Mouse (Mus musculus): ENCODE data around the gene Mfng.
A peak's percentile ranks its signal among the peaks of the same experiment; 100 is the strongest.

Mfng gene

DNA sequence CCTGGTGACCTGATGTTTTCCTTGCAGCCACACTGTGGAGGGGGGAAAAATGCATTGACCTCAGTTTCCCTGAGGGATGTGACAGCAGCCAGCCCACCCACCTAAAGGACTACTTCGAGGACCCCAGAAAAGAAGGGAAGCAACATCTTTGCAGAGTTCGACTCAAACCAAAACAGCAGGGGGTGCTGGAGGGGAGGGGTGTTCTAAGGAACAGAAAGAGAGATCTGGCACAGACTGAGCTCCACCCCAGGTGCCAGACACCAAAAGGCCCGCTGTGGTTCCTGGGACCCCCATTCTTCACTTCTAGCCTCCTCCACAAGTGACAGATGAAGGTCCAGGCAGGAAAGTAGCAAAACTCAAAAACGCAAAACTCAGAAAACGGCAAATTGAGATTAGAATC is 57.4 kb downstream of the Mfng start:
- no peak for DNase-seq (ENCODE audit: low read depth, low spot score)

DNA sequence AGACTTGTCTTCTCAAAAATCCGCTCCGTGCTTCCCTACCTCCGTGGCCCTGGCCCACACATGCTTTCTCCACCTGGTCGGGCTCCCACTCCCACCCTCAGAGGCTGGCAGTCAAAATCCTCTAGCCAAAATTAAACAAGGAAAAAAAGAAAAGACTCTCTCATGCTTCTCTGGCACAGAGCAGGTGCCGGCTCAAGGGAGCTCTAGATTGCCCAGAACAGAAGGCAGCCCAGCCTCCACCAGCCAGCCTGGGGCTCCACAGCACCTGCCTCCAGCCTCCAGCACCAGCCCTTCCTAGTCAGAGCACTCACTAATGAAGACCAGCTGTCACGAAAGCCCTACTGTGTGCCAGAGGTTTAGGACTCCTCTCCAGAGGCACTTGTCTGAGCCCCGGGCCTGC is 59.5 kb downstream of the Mfng start:
- DNase-seq (ENCODE audit: low read depth, low spot score) = no peak

DNA sequence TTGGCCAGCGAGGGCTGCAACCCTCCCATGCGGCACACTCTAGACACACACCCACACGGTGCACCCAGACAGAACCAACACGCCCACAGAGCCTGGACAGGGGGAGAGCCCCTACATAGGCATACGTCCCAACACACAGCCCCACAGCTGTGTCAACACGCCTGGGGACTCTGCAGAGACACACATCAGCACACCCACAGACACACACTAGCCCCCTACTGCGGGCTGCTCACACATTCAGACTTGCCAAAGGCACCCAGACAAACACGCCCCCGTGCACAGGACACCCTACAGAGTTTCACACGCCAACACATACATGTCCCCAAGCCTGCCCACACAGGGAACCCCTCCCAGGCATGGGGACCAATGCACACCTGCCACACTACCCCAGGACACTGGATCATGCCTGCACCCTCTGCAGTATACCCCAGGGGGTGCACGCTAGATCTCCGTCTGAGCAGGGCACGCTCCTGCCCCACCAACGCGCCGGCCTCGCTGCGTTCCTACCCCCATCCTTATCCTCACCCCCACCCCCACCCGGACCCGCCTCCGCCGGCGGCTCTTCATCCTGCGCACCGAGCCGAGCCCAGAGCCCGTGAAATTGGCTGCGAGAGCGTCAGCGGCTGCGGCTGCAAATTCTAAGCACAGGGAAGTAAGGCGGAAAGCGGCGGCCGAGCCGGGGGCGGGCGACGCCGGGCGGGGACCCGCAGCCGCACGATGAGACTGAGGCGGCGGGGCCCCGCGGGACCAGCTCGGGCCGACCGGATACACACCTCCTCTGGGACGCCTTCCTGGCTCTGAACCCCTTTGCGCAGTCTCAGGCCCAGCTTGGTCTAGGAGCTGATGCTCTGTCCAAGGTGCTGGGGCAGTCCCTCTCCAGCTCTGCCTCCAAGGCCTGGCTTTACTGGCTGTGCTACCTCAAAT is 60.7 kb downstream of the Mfng start:
- peak; percentile 59 for DNase-seq (ENCODE audit: low read depth, low spot score)

DNA sequence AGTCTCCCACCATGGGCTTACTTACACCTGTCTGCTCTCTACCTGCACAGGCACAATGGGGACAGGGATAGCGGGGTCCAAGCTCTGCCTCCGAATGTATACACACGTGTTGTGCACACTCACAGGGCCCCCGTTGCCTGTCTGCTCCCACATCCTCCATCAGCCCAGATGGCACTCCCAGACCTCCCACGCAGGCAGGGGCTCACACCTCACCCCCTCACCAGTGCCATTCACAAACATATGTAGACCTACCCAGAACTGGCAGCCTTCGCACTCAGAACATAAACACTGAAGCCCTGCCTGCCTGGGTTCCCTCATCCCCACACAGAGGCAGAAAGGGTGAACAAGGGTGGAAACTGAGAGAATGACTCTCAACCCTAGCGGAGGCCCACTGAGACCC is 61.3 kb downstream of the Mfng start:
- DNase-seq (ENCODE audit: low read depth, low spot score) = no peak

DNA sequence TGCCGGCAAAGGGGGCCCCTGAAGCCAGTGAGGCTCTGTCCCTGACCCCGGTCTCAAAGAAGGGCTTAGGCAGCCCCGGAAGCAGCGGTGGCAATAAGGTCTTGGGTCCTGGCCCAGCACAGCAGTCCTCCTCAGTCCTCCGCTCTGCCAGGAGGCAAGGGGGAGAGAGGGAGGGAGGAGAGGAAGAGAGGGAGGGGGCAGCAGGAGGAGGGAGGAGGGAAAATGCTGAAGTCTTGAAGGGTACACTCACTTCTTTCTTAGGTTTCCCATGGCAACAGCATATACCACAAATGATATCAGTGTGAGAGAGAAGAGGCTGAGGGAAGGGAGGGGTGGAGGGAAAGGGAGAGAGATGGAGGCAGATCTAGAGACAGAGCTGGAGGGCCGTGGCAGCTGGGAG is 62.6 kb downstream of the Mfng start:
- no peak for DNase-seq (ENCODE audit: low read depth, low spot score)

DNA sequence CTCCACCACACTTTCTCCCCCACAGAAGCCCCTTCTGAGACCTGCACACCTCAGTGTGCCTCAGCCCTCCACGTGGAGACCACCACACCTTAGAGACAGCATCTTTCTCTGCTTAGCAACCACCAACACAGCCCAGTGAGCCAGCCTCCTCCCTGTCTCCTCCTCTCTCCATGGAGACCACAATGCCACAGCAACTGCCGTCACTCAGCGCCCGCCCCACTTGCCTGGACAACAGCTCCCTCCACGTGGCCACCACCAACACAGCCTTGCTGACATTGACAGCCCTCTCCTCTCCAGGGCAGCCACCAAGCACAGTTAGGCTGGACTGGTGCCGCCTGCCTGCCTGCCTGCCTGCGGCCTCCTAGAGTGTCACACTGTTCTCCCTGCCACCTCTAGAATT is 63.5 kb downstream of the Mfng start:
- peak; percentile 43 for DNase-seq (ENCODE audit: low read depth, low spot score)

DNA sequence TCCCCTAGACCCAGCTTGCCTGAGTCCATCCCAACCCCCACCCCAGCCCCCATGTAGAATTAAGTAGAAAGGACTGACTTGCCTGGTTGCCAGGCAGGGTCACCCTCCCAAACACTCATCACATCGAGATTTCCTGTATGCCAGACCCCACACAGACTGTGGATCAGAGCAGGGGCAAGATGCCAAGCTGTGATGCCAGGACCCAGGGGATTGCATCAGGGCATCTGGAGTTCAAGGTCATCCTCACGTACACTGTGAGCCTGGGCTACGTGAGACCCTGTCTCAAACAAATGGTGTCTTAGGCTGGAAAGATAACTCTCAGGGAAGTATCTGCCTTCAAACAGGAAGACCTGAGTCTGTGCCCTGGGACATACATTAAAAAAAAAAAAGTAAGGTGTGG is 66.6 kb downstream of the Mfng start:
- DNase-seq (ENCODE audit: low read depth, low spot score) = no peak

Data from mesoderm, embryonic 11.5 days (tissue).